Mouse (Mus musculus): Measurements from ENCODE around the gene Zfp598.
A peak's percentile ranks its signal among the peaks of the same experiment; 100 is the strongest.

Gene Zfp598

DNA sequence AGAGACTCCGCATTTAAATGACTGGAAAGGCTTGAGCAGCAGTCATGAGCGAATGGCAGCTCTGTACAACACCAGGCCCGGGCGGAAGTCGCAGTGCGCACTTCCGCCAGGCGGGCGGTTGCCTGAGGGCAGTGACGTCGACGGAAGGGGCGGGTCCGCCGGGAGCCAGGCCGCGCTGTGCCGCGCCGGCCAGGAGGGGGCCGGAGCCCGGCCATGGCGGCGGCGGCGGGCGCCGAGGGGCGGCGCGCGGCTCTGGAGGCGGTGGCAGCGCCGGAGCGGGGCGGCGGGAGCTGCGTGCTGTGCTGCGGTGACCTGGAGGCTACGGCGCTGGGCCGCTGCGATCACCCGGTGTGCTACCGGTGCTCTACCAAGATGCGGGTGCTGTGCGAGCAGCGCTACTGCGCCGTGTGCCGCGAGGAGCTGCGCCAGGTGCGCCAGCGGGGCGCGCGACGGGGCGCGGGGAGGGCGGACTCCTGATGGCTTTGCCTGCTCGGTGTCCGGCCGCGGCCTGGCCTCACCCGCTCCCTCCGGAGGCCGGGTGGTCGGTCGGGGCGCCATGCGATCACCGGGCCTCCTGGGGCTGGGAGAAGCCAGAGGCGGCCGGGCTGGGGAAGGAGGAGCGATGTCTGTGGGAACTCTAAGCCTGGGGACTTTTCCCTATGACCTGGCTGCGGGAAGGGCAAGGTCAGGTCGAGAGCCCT, at the start of gene Zfp598:
Zfp598 (plus strand) TSS at position 143 of the 701 bp plus-strand sequence.
- peak; percentile 91 for DNase-seq (ENCODE audit: low spot score in 2 of 2)

DNA sequence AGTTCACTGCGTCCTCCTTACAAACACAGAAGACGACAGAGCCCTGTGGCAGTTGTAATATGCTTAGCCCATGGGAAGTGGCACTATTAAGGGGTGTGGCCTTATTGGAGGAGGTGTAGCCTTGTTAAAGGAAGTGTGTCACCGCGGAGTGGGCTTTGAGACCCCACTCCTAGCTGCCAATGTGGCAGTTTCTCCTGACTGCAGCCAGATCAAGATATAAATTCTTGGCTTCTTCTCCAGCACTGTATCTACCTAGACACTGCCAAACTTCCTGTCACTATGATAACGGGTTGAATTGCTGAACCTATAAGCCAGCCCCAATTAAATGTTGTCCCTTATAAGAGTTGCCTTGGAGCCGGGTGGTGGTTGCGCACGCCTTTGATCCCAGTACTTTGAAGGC, 44.0 kb upstream of the Zfp598 start:
- no peak for DNase-seq (ENCODE audit: low spot score in 2 of 2)

DNA sequence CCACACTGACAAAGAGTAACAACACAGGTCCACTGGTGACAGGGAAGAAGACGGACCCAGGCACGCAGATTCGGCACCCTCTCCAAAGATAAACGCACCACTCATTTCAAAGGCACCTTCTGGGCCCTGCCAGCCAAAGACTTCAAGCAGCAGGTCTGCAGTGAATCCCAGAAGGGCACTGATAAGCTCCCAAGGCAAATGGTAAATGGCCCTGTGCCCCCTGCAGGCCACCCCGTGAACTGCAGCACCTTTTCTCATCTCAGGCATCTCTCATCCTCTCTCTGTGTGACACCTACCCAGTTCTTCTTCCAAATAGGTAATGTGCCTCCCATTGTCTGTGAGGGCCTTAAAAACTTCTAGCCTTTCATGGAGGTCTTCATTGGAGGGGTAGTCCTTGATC, 40.8 kb upstream of the Zfp598 start:
- DNase-seq (ENCODE audit: low spot score in 2 of 2): peak in 1 of 2 experiments; percentile 76

DNA sequence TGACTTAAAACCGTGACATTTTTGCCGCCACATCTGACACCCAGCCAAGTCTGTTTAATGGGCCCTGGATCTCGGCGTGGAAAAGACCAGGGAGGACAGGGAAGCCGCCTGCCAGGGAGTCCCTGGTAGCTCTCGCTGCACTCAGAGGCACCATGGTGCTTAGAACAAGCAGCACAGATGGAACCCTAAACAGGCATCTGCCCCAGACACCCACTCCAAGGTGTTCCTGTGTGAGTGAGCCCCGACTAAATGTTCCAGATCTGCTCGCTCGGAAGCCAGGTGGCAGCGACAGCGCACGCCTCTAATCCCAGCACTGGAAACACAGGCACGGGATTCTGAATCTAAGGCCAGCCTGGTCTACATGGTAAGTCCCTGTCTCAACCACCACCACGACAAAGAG, 39.4 kb upstream of the Zfp598 start:
- DNase-seq (ENCODE audit: low spot score in 2 of 2): no peak

DNA sequence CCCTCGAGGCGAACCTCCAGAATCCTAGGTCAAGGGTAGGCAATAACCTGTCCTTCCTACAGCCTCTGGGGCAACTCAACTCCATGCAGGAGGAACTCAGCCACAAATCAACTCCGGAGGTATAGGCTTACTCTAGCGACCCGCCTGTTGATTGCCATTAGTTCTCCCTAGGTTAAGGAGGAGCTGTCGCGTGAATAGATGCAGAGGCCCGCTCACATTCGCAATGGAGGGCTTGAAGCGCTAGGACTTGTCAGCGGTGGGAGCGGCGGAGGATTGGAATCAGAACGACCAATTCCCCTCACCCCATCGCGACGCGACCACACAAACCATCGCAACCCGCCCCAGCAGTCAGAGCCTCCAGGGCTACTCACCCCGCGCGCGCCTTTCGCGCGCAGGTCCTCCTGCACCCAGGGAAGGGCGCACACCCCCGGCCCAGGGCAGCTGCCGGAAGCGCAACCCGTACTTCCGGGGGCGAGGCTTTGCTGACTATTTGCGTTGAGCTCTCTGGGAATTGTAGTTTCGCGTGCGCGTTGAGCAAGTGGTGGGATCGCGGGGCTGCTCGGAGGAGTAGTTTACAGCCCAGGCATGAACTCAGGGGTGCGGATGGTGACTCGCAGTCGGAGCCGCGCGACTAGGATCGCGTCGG, 37.2 kb upstream of the Zfp598 start, which contains the start of the genes Tsc2 and Nthl1:
Tsc2 (minus strand) TSS at position 464 of the 646 bp plus-strand sequence.
Nthl1 (plus strand) TSS at position 514 of the 646 bp plus-strand sequence.
- peak; percentile 77 to 79 for DNase-seq (ENCODE audit: low spot score in 2 of 2)

DNA sequence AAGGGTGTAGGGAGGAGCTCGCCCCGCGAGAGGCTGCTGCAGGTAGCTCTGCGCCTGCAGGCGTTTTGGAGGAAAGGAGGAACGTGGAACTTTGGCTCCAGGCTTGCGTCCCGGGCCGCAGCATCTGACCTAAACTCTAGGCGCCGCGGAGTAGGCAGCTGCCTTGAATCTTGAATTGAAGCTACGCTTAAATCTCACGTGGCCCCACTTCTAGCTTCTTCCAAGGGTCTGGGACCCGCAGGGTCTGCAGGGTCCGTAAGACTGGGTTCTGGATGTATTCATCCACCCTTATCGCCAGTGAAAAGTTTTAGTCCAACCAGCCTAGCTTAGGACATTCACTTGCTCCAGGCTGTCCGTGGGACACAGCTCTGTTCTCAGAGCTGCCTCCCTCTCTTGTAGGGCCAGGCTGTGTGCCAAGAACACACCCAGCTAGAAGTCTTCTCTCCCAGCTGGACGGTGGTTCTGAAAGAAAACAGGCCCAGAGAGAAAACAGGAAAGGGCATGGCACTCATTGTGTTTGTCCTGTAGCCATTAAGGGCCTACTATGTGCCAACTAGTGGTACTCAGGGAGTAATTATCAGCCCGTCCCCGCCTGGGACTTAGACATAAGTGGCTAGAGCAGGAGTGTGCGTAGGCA, 36.6 kb upstream of the Zfp598 start:
- DNase-seq (ENCODE audit: low spot score in 2 of 2): peak; percentile 39 to 55

DNA sequence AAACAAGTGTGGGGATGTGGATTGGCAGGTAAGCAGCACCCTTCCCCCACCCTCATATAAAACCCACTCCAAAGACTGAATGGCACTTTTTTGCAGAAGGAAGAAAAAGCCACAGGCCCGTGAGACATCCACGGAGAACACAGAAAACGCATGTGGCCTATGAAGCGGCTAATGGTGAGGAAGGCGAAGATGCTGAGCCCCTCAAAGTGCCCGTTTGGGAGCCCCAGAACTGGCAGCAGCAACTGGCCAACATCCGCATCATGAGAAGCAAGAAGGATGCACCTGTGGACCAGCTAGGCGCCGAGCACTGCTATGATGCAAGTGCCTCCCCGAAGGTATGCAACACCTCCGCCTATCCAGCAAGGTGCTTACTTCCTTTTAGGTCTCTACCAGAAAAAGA, 35.7 kb upstream of the Zfp598 start:
- DNase-seq (ENCODE audit: low spot score in 2 of 2): no peak

DNA sequence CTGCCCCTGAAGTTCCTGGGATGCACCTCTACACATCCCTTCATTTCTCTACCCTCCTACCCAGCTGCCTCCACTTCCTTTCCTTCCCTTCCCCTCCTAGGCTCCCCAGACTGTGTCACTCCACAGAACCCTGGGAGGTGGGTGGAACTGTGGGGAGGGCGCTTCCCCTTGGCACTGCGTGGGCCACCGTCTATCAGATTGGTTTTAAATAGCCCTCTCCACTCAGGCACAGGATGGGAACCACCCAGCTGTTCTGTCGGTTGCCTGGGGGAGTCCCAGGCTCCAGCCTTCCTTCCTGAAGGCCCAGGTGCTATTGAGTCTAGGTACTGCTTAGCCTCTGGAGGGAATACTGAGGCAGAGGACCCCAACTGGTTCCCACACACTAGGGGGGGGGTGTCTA, 34.5 kb upstream of the Zfp598 start:
- DNase-seq (ENCODE audit: low spot score in 2 of 2): no peak

DNA sequence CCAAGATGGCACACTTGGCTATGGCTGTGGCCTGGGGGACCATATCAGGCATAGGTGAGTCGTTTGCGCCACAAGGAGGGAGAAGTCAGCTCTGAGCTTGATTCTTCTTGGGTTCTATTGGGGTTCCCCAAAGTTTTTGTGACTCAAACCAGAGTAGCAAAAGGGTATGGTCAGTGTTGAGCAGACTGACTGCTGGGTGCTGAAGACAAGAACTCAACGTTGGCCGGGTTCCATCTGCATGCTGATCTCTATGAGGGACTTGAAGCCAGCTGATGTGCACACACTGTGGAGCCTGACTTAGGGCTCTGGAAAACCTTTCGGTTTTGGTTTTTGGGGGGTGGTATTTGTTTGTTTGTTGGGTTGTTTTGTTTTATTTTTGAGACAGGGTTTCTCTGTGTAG, 33.8 kb upstream of the Zfp598 start:
- no peak for DNase-seq (ENCODE audit: low spot score in 2 of 2)

DNA sequence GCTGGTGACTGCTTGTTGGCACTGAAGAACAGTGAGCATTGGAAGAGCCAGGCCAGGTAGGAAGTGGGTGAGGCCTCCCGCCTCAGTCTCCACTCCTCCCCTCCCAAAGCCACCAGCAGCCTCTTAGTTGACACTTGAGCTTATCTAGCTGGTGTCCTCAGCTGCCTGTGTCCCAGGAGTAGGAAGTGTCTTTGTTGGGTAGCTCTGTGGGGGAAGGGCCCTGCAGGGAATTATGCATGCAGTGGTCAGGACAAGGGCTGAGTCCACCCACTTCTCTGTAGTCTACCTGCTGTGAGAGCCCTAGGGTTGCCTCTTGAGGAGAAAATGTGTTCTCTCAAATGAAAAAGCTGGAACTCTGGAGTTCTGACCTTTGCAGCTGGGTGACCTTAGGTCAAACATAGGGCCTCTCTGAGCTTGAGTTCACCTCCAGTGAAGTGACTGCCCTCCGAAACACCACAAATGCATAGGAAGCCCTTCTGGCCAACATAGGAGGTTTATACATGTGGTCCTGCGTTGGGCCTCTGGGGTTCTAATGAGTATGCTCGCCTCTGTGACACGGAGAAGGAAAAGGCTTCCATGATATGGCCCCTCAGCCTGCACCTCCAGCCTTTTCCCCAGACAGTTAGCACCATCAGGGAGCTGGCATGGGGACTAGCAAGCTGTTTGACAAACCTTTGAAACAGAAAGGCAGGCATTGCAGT, 32.6 kb upstream of the Zfp598 start:
- no peak for DNase-seq (ENCODE audit: low spot score in 2 of 2)

DNA sequence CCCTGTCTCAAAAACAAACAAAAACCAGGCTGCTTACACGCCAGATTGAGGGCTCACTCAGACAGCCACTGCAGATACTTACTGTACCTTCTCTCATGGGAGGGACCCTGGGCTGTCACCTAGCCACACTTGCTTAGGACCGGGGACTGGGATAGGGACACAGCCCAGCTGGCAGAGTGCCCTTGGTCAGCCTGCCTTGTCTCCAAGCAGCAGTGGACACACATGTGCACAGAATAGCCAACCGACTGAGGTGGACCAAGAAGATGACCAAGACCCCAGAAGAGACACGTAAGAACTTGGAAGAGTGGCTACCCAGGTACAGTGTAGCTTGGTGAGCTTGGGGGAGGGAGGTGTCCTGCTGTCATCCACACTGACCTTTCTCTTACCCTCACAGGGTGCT, 31.3 kb upstream of the Zfp598 start:
- DNase-seq (ENCODE audit: low spot score in 2 of 2): no peak

DNA sequence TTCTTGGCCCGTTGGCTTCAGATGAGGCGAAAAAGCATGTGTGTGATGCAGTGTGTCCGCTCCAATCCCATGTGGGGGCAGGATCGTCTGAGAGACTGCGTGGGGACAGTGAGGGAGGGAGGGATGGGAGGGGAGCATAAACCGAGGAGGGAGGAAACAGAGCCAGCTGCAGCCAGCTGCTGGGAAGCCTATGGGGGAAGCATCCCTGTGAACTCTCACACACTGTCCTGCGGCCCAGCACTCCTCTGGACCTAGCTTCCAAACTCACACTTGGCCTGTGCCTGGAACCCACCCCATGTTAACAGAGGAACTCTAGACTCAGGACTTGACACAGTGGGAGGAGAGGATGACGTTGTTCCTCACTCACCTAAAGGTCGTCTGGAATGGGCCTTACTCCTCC, 30.6 kb upstream of the Zfp598 start:
- DNase-seq (ENCODE audit: low spot score in 2 of 2): peak in 1 of 2 experiments; percentile 59

DNA sequence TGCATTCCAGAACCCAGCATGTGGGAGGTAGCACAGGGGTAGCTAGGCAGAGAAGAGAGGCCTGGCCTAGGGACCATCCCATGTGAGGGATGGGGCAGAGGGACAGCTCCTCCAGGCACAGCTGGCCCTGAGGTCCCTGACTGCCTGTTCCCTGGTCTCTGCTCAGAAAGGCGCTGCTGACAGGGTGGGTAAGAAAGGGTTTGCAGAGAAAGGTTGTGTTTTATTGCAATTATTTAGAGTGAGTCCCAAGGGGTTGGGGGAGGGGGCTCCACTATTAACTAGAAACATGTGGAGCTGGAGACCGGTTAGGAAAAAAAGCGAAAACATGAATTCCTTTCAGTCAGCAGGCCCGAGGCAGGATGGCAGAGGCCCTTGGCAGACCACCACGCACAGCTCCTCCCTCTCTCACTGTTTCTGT, 29.9 kb upstream of the Zfp598 start:
- DNase-seq (ENCODE audit: low spot score in 2 of 2): no peak

DNA sequence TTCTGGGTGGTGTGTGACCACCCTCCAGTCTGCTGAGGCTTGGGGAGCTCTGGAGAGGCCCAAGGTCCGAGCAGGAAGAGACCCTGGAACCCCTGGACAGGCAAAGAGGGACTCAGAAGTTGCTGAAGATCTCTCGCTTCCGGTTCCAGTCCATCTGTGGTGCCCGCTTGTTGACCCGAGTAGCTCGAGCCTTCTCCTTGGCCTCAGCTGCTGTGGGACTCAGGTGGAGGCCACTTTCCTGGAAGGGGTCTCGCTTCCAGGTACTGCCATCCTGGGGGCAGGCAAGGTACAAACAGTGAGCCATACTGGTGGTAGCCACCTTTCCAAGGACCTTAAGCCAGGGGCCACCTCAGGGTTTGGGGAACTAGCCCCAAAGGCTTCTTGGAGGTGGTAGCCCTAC, 29.4 kb upstream of the Zfp598 start:
- DNase-seq (ENCODE audit: low spot score in 2 of 2): no peak

DNA sequence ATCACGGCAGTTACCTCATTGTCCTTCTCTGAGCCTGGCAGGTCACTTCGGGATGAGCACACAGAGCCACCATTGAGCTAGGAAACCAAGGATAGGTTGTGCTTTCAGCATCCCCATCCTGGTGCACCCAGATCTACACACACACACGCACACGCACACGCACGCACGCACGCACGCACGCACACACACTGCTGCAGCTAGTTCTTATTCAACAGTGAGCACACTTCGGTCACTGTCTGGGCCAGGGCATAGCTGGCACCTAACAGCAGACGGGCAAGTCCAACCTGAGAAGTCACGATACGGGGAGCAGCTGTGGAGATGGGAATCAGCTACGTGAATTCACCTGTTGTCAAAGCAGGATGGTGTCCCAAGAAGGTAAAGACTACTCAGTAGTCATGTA, 28.9 kb upstream of the Zfp598 start:
- DNase-seq (ENCODE audit: low spot score in 2 of 2): no peak

DNA sequence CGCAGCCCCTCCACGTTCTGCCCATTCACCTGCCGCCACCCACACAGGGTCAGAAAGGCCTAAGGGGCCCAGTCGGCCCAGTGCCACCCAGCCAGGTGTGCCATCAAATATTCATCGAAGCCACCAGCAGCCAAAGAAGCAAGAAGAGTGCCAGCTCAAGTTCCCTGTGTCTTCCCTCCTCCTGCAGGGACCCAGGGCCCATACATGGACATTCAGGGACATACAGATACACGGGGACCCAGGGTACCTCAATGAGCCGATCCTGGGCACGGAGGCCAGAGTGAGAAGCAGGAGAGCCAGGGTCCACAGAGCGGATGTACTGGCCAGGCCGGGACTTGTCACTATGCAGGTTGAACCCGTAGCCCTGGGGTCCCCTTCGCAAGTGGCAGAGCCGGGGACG, 27.5 kb upstream of the Zfp598 start:
- DNase-seq (ENCODE audit: low spot score in 2 of 2): no peak

DNA sequence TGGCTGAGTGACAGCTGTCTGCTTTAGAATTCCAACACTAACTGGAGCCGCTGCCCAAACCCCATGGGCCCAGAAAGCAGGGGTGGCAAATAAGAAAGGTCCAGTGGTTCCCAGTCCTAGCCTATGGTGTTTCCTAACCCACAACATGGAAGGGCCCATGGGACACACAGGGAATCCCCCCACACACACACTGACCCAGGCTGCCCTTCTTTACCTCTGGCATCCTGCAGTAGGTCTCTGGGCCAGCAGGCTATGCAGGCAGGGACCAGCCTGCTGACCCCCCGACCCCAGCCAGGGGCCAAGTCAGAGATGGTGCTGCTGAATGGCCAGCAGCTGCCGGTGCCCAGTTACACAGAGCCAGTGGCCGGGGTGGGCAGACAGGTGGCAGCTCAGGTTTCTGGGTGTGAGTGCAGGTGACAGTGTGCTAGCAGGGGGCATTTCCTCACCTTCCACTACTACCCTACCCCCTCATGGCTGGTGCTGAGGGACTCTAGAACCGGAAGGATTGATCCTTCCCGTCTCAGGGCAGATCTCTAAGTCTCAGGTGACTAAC, 26.6 kb upstream of the Zfp598 start:
- DNase-seq (ENCODE audit: low spot score in 2 of 2): no peak

DNA sequence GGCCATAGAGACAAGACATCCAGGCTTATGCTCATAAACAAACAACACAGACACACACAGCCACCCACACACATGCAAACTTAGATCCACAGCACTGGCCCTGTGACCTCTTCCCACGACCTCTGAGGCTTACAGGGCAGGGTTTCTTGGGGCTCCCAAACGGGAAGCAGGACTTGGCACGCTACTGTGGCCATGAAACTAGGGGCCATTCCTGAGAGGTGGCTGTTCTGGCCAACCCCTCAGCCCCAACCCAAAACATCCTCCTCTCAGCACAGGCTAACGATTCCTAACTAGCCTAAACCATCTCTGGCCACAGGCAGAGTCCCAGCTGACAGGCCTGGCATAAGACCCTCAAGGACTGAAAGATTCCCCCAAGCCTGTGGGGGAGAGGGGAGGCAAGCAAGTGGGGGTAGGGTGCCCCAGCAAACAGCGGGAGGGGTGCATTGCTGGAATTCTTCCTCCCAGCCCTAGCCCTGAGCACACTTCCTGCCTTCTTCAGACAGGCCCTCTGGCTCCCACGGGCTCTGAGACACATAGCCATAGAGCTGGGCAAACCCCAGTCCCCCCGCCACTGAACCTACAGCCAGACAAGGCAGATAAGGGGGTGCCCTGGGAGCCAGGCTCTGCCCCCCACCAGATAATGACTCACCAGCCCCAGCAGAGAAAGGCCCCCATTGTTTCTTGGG, 25.3 kb upstream of the Zfp598 start:
- DNase-seq (ENCODE audit: low spot score in 2 of 2): no peak

DNA sequence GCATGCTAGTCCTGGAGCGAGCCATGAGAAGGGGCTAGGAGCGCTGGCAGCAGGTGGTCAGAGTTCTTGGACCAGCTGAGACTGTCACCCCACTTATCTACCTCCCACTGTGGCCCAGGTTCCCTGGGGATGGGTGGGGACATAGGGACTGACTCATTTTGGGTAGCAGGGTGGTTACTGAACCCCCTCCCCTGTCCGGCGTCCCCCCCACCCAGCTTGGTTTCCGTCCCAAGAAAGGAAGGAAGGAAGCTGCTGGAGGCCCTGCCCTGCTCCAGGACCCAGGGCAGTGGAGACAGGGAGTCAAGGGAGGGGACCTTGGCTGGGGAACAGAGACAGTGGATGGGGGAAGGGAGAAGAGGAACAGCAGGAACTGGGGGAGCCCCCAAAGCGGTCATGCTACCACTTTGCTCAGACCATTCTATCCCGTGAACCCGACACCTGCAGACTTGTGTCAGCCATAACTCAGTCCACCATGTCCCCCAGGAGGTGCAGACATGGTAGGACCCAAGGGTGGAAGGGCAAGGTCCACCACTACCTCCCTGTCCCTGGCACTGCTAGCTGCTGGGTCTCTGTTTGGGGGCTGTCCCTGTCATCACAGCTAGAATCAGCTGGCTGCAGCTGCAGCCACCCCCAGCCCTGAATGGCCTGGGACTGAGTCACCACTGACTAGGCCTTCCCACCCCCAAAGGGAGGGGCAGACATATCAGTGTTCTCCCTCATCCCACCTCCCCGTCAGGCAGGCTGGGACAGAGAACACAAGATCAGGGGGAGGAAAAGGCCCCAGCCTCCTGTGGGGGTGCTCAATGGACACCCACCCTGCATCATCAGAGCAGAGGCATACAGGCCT, 24.4 kb upstream of the Zfp598 start:
- DNase-seq (ENCODE audit: low spot score in 2 of 2): no peak

DNA sequence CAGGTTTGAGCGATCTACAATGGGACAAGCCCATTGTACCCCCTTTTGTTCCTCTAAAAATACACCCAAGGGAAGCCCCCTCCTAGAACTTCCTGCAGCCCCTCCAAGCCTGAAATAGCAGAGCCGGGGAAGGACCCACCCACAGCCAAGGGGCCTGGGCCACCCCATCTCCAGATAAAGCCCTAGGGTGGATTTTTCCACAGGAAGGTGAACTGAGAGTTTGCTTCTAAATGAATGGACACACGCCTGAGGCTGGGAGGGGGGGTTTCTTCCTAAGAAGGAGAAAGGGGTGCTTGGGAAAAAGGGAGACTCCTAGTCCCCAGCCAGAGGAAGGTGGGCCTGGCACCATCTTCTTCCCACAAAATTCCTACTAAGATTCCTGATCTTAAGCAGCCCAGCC, 23.6 kb upstream of the Zfp598 start:
- no peak for DNase-seq (ENCODE audit: low spot score in 2 of 2)

DNA sequence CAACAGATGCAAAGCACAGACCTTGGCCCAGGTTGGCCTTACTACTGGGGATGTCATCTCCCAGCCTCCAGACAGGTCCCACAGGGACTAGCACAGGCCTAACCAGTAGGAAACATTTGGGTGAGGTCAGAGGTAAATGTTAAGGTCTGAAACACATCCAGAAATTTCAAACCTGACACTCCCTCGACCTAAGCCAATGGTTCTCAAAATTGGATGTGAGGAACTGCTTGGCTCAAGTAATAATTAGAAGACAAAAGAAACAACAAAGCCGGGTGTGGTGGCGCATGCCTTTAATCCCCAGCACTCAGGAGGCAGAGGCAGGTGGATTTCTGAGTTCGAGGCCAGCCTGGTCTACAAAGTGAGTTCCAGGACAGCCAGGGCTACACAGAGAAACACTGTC, 23.1 kb upstream of the Zfp598 start:
- no peak for DNase-seq (ENCODE audit: low spot score in 2 of 2)
